Mouse (Mus musculus): ENCODE measurements around the gene Phgr1.

DNA sequence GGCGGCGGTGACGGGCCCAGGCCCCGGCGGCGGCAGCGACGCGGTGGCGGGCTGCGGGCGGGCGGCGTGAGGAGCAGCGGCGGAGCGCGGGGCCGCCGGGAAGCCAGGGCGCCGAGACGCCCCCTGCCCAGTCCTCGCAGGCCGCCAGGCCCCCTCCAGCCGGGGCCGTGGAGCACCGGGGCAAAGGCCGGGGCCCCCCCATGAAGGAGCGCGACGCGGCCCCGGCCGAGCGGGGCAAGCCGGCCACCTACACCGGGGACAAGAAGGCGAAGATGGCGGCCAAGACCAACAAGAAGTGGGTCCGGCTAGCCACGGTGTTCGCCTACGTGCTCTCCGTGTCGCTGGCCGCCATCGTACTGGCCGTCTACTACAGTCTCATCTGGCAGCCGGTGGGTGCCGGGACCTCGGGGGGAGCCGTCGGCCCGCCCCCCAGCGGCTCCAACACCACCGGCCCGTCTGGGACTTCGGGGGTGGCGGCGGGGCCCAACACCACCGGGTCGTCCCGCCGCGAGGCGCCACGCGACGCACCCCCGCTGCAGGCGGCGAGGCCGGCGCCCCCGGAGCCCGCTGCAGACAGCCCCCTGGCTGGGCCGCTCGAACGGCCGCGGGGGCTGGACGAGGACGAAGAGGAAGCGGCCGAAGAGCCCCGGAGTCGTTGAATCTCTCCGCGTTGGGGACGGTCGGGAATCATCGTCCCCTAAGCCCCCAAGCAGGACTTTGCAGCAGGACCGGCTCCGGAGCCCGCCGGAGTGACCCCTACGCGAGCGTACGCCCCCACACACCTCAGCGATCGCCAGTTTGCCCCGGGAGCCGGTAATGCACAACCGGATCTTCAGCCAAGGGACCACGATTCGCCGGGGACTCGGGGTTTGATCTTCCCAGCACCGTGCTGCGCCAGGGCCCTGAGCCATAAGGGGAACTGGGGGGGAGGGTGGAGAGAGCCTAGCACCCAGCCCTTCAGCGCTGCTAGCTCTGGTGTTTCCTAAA lies 26.4 kb upstream of the Phgr1 start:
- TF ChIP-seq EP300 (IDR thresholded peaks at IDR 0.05; ENCODE audit: low read depth), result no peak
- no peak for TF ChIP-seq CTCF (IDR thresholded peaks at IDR 0.05; ENCODE audit: low read depth)
